Mouse (Mus musculus) splenic B cell, adult 2 months (primary cell): Measurements from ENCODE around the gene Slc17a3.

Source experiments
- DNase-seq: peaks from one replicate; pipeline ENCODE4 v3.0.0-alpha.2; 2011; ENCODE audit warnings: low read depth, low spot score
- H3K27me3 ChIP-seq: 2 replicates; pipeline ENCODE4 v1.6.1; 2012; ENCODE audit warnings: mild to moderate bottlenecking, low read length, moderate library complexity, mixed read lengths; ENCODE audit not compliant: control insufficient read depth, poor library complexity, insufficient read depth, severe bottlenecking
- H3K36me3 ChIP-seq: 2 replicates; pipeline ENCODE4 v1.6.1; 2012; ENCODE audit warnings: mild to moderate bottlenecking, low read length, moderate library complexity, mixed read lengths; ENCODE audit not compliant: control insufficient read depth, poor library complexity, insufficient read depth, severe bottlenecking

Slc17a3 gene

GRCm38 (mm10) chr13:23839308-23839707 is at the start of gene Slc17a3:
Gene Slc17a3 (plus strand): TSS chr13:23839434.
- DNase-seq = no peak
- no peaks in the 10 kb centered on the region for H3K27me3 ChIP-seq
- no peaks in the 10 kb centered on the region for H3K36me3 ChIP-seq

- Histone ChIP-seq H3K27me3 (no peaks in the 10 kb centered on the region), H3K36me3 (no peaks in the 10 kb centered on the region)
- DNase-seq = peak; percentile 84
Measured at GRCm38 (mm10) chr13:23792520-23792919, 46.7 kb upstream of the Slc17a3 start.

GRCm38 (mm10) chr13:23799405-23799804 is 39.8 kb upstream of the Slc17a3 start:
- DNase-seq = peak; percentile 62
- Histone ChIP-seq H3K36me3 (no peaks in the 10 kb centered on the region), H3K27me3 (no peaks in the 10 kb centered on the region)

- DNase-seq = no peak
- H3K36me3 ChIP-seq = no peaks in the 10 kb centered on the region
- no peaks in the 10 kb centered on the region for H3K27me3 ChIP-seq
Measured at GRCm38 (mm10) chr13:23804532-23804931, 34.7 kb upstream of the Slc17a3 start.

GRCm38 (mm10) chr13:23806422-23807052 is 32.7 kb upstream of the Slc17a3 start, which contains the start of gene Slc17a2:
Gene Slc17a2 (plus strand): TSS chr13:23806993.
- H3K36me3 ChIP-seq = no peaks in the 10 kb centered on the region

DNA sequence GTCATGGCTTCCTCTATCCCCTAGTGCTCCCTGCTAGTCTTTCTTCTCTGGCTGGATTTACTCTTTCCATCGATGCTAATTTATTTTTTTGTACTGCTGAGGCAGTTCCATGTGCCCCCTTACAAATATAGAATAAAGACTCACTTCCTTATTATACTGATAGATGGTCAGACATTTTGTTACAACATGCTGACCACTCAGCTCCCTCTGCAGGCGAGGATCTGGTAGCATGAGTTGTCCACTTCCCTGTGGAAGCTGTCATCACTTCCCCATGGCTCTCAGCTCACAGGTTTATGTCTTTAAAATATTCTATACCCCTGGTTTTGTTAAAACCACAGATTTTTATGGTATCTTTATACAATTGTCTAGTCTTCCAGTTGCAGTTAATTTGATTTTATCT is 23.1 kb upstream of the Slc17a3 start:
- DNase-seq = peak; percentile 34
- no peaks in the 10 kb centered on the region for H3K27me3 ChIP-seq
- no peaks in the 10 kb centered on the region for H3K36me3 ChIP-seq

More at GRCm38 (mm10) chr13:23806422-23807052, 32.7 kb upstream of the Slc17a3 start, which contains the start of gene Slc17a2:
- no peak for DNase-seq
- H3K27me3 ChIP-seq = no peaks in the 10 kb centered on the region

DNA sequence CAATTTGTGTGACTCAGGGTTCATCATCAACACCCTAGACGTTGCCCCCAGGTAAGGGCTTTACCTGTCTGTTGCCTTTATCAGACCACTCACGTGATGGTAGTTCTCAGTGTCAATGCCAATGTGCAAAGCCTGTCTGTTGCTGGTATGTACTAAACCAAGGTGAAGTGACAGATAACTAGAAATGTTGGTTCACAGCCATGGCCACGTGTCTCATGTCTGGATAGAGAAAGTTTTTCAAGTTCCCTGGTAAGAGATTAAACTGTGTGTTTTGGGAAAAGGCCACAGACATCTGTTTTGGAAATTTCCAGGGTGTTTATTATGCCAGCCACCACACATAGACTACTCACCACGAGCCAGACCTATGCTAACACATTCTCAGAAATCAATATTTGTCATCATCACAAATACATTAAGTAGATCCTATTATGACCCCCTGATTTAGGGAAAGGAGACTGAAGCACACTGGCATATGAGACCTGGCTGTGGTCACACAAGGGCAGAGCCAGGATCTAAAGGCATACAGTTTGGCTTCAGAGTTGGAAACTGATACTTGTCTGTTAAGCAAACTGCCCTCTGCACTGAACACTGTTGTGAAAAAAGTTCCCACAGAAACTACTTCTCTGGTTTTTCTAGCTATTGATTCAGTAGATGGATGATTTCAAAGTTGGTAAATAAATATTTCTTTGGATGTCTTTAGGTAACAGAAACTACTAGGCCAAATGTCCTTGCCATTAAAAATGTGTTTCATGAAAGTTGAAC is 18.9 kb upstream of the Slc17a3 start:
- H3K36me3 ChIP-seq = no peaks in the 10 kb centered on the region
- no peaks in the 10 kb centered on the region for H3K27me3 ChIP-seq
- no peak for DNase-seq

DNA sequence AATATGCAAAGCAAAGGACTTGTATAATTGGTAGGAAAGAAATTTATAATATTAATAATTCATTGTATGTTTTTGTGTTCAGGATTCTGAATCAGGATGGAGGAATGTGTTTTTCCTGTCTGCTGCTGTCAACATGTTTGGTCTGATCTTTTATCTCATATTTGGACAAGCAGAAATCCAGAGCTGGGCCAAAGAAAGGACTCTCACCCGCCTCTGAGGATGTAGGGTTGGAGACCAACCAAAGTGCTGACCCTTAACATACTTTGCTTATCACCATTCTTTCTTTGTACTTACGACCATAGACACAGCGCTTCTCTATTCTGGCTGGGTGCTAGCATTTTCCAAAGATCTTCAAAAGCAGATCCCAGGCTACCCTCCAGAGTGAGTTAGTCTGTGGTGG is 17.0 kb upstream of the Slc17a3 start:
- DNase-seq = no peak

DNA sequence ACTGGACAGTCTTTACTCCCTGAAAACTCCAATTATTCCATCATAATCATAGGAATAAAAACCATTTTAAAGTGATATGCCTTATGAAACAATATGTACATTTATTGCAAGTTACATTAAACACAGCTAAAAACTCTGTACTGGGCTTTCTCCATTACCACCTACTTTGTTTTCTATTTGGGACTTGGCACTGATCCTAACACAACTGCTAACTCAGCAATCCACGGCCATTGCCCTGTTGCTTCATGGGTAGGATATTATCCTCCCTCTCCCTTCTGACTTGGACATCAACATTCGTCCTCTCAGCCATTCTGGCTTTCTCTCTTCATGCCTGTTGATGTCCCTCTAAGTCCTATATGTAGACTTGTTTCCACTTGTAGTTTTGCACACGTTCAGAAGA is 12.6 kb upstream of the Slc17a3 start:
- no peak for DNase-seq
- H3K27me3 ChIP-seq = no peaks in the 10 kb centered on the region
- no peaks in the 10 kb centered on the region for H3K36me3 ChIP-seq

More for the DNA sequence above, 17.0 kb upstream of the Slc17a3 start:
- no peaks in the 10 kb centered on the region for H3K27me3 ChIP-seq
- no peaks in the 10 kb centered on the region for H3K36me3 ChIP-seq

DNA sequence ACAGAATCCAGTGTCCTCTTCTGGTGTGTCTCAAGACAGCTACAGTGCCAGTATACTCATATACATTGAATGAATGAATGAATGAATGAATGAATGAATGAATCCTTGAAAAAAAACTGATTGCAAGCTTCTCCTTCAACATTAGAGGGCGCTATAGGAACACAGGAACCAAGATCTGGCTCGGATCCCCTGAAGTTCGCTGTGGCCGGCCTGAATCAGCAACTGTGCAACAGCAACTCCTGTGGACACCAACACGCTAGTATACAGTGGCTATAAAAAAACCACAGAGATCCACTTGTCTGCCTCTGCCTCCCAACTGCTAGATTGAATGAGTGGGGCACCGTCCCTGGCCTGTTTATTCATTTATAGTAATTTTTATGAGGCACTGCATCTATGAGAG is 6.2 kb upstream of the Slc17a3 start:
- Histone ChIP-seq H3K36me3 (no peaks in the 10 kb centered on the region), H3K27me3 (no peaks in the 10 kb centered on the region)
- DNase-seq = peak; percentile 73

GRCm38 (mm10) chr13:23834836-23835235 is 4.4 kb upstream of the Slc17a3 start:
- Histone ChIP-seq H3K36me3 (no peaks in the 10 kb centered on the region), H3K27me3 (no peaks in the 10 kb centered on the region)
- DNase-seq = no peak

DNA sequence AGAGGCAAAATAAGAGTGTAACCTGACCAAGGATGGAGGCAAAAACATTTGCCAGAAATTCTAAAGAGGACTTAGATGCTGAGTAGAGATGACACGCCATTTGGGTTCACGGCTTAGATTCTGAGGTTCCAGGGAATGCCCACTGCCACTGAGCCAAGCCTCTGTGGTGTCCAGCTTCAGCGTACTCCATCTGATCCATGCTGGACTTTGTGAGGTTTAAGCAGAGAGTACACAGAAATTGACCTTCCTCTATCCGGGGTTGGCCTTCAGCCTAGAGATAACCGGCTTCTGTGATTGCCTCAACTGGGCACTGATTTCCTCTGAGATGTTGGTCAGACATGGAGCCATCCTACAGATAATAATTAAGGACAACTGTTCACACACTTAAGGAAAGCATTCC is 2.6 kb upstream of the Slc17a3 start:
- Histone ChIP-seq H3K27me3 (no peaks in the 10 kb centered on the region), H3K36me3 (no peaks in the 10 kb centered on the region)
- DNase-seq = no peak

DNA sequence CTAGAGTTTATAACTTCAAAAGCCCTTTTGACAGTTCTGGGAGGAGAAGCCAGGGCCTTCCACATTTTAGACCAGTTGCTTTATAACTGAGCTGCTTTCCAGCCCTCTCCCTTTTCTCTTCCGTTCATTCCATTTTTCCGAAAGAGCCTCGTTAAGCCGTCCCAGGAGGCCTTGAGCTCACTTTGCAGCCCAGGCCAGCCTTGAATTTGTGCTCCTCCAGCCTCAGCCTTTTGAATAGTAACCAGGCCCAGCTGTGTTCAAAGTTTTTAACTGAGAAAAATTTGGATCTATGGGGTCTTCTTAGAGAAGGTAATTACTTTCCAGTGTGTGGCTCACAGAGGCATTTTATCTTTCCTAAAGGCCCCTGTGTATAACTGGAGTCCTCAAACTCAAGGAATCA is 6.6 kb downstream of the Slc17a3 start:
- Histone ChIP-seq H3K27me3 (no peaks in the 10 kb centered on the region), H3K36me3 (no peaks in the 10 kb centered on the region)
- no peak for DNase-seq

GRCm38 (mm10) chr13:23849299-23849698 is 10.1 kb downstream of the Slc17a3 start:
- no peaks in the 10 kb centered on the region for H3K36me3 ChIP-seq
- no peaks in the 10 kb centered on the region for H3K27me3 ChIP-seq
- no peak for DNase-seq

GRCm38 (mm10) chr13:23856401-23856800 is 17.2 kb downstream of the Slc17a3 start:
- no peaks in the 10 kb centered on the region for H3K36me3 ChIP-seq
- no peak for DNase-seq
- no peaks in the 10 kb centered on the region for H3K27me3 ChIP-seq
